Mouse (Mus musculus): Measurements from ENCODE around the gene Teddm1b.

DNA sequence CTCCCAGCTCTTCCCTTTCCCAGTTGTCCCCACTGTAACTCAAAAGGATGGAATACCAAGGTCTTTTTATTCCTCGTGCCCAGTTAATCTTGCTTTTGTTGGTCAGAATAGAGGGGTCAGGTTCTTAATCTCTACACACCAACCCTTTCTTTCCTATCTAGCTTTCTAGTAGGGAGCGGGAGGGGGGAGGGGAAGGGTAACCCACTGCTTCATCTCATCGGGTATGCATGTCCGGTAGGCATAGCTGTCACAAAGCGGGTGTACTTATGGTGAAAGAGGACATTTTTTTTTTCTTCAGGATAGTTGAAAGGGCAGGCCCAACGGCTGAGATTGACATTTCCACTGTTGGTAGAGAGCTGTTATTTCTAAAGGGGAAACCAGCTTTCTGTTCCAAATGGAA, 34.1 kb downstream of the Teddm1b start:
- TF ChIP-seq CTCF (IDR thresholded peaks at IDR 0.05; ENCODE audit: borderline replicate concordance, insufficient read depth, low read depth, low read length) (no peak), POLR2A (IDR thresholded peaks at IDR 0.05; ENCODE audit: borderline replicate concordance, insufficient read depth, low read length) (no peak)
